Mouse (Mus musculus) intestine, embryonic 15.5 days (tissue): ENCODE data around the gene Chrng. TPM values are rescaled to one million over a fixed set of nuclear protein-coding genes. Genes with fewer than 3 reads are reported as not detected.

Experiments
- ATAC-seq: fragments of 200-750 bp; cut with Nextera tagmentation; 2 replicates; pipeline ENCODE4 v1.8.0; 2017; ENCODE audit warnings: moderate TSS enrichment, moderate library complexity
- H3K27ac ChIP-seq: fragments of 300-500 bp; sonication (generic); 2 replicates; pipeline ENCODE4 v1.5.1; 2015; ENCODE audit warnings: mild to moderate bottlenecking, inconsistent platforms
- H3K27me3 ChIP-seq: fragments of 300-500 bp; sonication (generic); replicated peaks from 2 replicates; pipeline ENCODE4 v1.6.1; 2015; ENCODE audit warnings: inconsistent platforms
- H3K36me3 ChIP-seq: fragments of 300-500 bp; sonication (generic); 2 replicates; pipeline ENCODE4 v1.6.1; 2015; ENCODE audit warnings: inconsistent platforms
- H3K4me1 ChIP-seq: fragments of 300-500 bp; sonication (generic); replicated peaks from 2 replicates; pipeline ENCODE4 v1.6.1; 2015; ENCODE audit warnings: inconsistent platforms
- H3K4me2 ChIP-seq: fragments of 300-500 bp; sonication (generic); replicated peaks from 2 replicates; pipeline ENCODE4 v1.6.1; 2015; ENCODE audit warnings: mild to moderate bottlenecking, inconsistent platforms
- H3K4me3 ChIP-seq: fragments of 300-500 bp; sonication (generic); replicated peaks from 2 replicates; pipeline ENCODE4 v1.5.1; 2015; ENCODE audit warnings: inconsistent platforms
- H3K9ac ChIP-seq: fragments of 300-500 bp; sonication (generic); 2 replicates; pipeline ENCODE4 v1.6.1; 2015; ENCODE audit warnings: inconsistent platforms
- H3K9me3 ChIP-seq: fragments of 300-500 bp; sonication (generic); 2 replicates; pipeline ENCODE4 v1.6.1; 2016; ENCODE audit warnings: inconsistent platforms
- WGBS: fragments of 180-500 bp; shearing (Covaris S2); methylation state at CpG from one replicate; pipeline ENCODE4 v1.1.7; 2015; 5-methylcytosine and 5-hydroxymethylcytosine counted together
- polyA plus RNA-seq: library from polyadenylated mRNA; unstranded; fragments of >200 nt; fragmentation: Nextera tagmentation; extraction: Ambion mirVana; gene quantifications from 2 replicates; pipeline ENCODE4 v1.2.1, GENCODE M21; 2015

Gene Chrng
- polyA plus RNA-seq, 1 experiment from 2014 or later, result 0.18 TPM

- Histone ChIP-seq H3K9ac (no peak overlapping the region), H3K27ac (no peak overlapping the region)
- WGBS, result 48% methylated on average over 8 of the region's 8 CpGs
Measured at GRCm38 (mm10) chr1:87239056-87239455, 34.6 kb downstream of the Chrng start.

GRCm38 (mm10) chr1:87243021-87243420 is 38.6 kb downstream of the Chrng start:
- Histone ChIP-seq H3K4me2 (no peak overlapping the region), H3K27me3 (no peaks in the 10 kb centered on the region), H3K36me3 (0 out of 2 replicates have a peak, but pooled peaks cover 8% of the 10 kb centered on the region), H3K4me1 (0 out of 2 replicates have a peak, but pooled peaks cover 3% of the 10 kb centered on the region), H3K4me3 (no peak overlapping the region), H3K27ac (no peak overlapping the region), H3K9me3 (no peaks in the 10 kb centered on the region), H3K9ac (no peak overlapping the region)
- no peak for ATAC-seq
- 92% methylated on average over 8 of the region's 8 CpGs for WGBS

More at GRCm38 (mm10) chr1:87239056-87239455, 34.6 kb downstream of the Chrng start:
- Histone ChIP-seq H3K36me3 (0 out of 2 replicates have a peak, but pooled peaks cover 8% of the 10 kb centered on the region), H3K27me3 (no peaks in the 10 kb centered on the region), H3K9me3 (no peaks in the 10 kb centered on the region), H3K4me1 (no peaks in the 10 kb centered on the region), H3K4me2 (no peak overlapping the region), H3K4me3 (no peak overlapping the region)
- no peak for ATAC-seq

- Histone ChIP-seq H3K4me1 (0 out of 2 replicates have a peak, but pooled peaks cover 3% of the 10 kb centered on the region), H3K4me3 (no peak overlapping the region), H3K9me3 (no peaks in the 10 kb centered on the region), H3K36me3 (no peaks in the 10 kb centered on the region), H3K27ac (no peak overlapping the region), H3K27me3 (no peaks in the 10 kb centered on the region), H3K9ac (no peak overlapping the region), H3K4me2 (no peak overlapping the region)
- WGBS, result 38% methylated on average over 1 of the region's 1 CpGs
- ATAC-seq, result no peak
Measured at GRCm38 (mm10) chr1:87245430-87245829, 41.0 kb downstream of the Chrng start.

- Histone ChIP-seq H3K4me1 (0 out of 2 replicates have a peak, but pooled peaks cover 3% of the 10 kb centered on the region), H3K36me3 (no peaks in the 10 kb centered on the region), H3K4me3 (no peak overlapping the region), H3K9ac (no peak overlapping the region), H3K27me3 (no peaks in the 10 kb centered on the region), H3K4me2 (peak overlapping the region; percentile 34; the same call in 1 of the 2 replicates), H3K9me3 (no peaks in the 10 kb centered on the region), H3K27ac (no peak overlapping the region)
- peak; percentile 90 for ATAC-seq
- WGBS, result 24% methylated on average over 22 of the region's 22 CpGs
Measured at GRCm38 (mm10) chr1:87245929-87246815, 41.7 kb downstream of the Chrng start.

- no peak overlapping the region for H3K27ac ChIP-seq
- H3K27me3 ChIP-seq, result no peaks in the 10 kb centered on the region
- H3K4me3 ChIP-seq, result no peak overlapping the region
- H3K9ac ChIP-seq, result no peak overlapping the region
- no peaks in the 10 kb centered on the region for H3K36me3 ChIP-seq
- 70% methylated on average over 5 of the region's 5 CpGs for WGBS
- H3K4me1 ChIP-seq, result no peaks in the 10 kb centered on the region
- ATAC-seq, result no peak
- no peaks in the 10 kb centered on the region for H3K9me3 ChIP-seq
- no peak overlapping the region for H3K4me2 ChIP-seq
Measured at GRCm38 (mm10) chr1:87252040-87252609, 47.7 kb downstream of the Chrng start.

GRCm38 (mm10) chr1:87255173-87255572 is 50.7 kb downstream of the Chrng start:
- no peaks in the 10 kb centered on the region for H3K36me3 ChIP-seq
- ATAC-seq, result no peak
- H3K9ac ChIP-seq, result no peak overlapping the region
- no peak overlapping the region for H3K27ac ChIP-seq
- H3K27me3 ChIP-seq, result peaks cover 21% of the 10 kb centered on the region
- H3K4me1 ChIP-seq, result no peaks in the 10 kb centered on the region
- no peaks in the 10 kb centered on the region for H3K9me3 ChIP-seq
- H3K4me2 ChIP-seq, result no peak overlapping the region
- H3K4me3 ChIP-seq, result no peak overlapping the region
- 58% methylated on average over 4 of the region's 4 CpGs for WGBS

GRCm38 (mm10) chr1:87257691-87258090 is 53.2 kb downstream of the Chrng start:
- H3K36me3 ChIP-seq, result no peaks in the 10 kb centered on the region
- no peak overlapping the region for H3K27ac ChIP-seq
- H3K27me3 ChIP-seq, result peaks cover 35% of the 10 kb centered on the region
- no peak for ATAC-seq
- no peak overlapping the region for H3K4me3 ChIP-seq
- no peak overlapping the region for H3K4me2 ChIP-seq
- no peaks in the 10 kb centered on the region for H3K4me1 ChIP-seq
- WGBS, result 17% methylated on average over 11 of the region's 11 CpGs
- H3K9me3 ChIP-seq, result no peaks in the 10 kb centered on the region
- no peak overlapping the region for H3K9ac ChIP-seq

- no peak overlapping the region for H3K4me2 ChIP-seq
- WGBS, result 11% methylated on average over 14 of the region's 14 CpGs
- no peaks in the 10 kb centered on the region for H3K36me3 ChIP-seq
- no peak for ATAC-seq
- no peak overlapping the region for H3K27ac ChIP-seq
- no peak overlapping the region for H3K9ac ChIP-seq
- H3K27me3 ChIP-seq, result peaks cover 42% of the 10 kb centered on the region
- H3K4me3 ChIP-seq, result no peak overlapping the region
- H3K9me3 ChIP-seq, result no peaks in the 10 kb centered on the region
- H3K4me1 ChIP-seq, result no peaks in the 10 kb centered on the region
Measured at GRCm38 (mm10) chr1:87258484-87258883, 54.0 kb downstream of the Chrng start.

GRCm38 (mm10) chr1:87259316-87259715 is 54.9 kb downstream of the Chrng start:
- no peak overlapping the region for H3K27ac ChIP-seq
- no peak overlapping the region for H3K4me2 ChIP-seq
- H3K36me3 ChIP-seq, result no peaks in the 10 kb centered on the region
- H3K9me3 ChIP-seq, result no peaks in the 10 kb centered on the region
- H3K27me3 ChIP-seq, result peaks cover 49% of the 10 kb centered on the region
- no peak for ATAC-seq
- H3K4me3 ChIP-seq, result no peak overlapping the region
- H3K9ac ChIP-seq, result no peak overlapping the region
- 68% methylated on average over 2 of the region's 2 CpGs for WGBS
- peaks cover 6% of the 10 kb centered on the region for H3K4me1 ChIP-seq

Other genes with a start within 250 kb of the Chrng start
- not detected in 2 replicates for gene Alppl2, start 114.7 kb upstream of the Chrng start, polyA plus RNA-seq
- 113 and 131 TPM in 2 replicates for gene Alpi, start 103.1 kb upstream of the Chrng start, polyA plus RNA-seq
- 0.11 TPM in 1 of 2 replicates, not detected in the other for gene Akp3, start 79.7 kb upstream of the Chrng start, polyA plus RNA-seq
- gene Ecel1, start 48.1 kb upstream of the Chrng start, polyA plus RNA-seq, result 2.4 and 2.5 TPM in 2 replicates
- not detected in 2 replicates for gene Prss56, start 21.3 kb upstream of the Chrng start, polyA plus RNA-seq
- not detected in 2 replicates for gene Chrnd, start 14.1 kb upstream of the Chrng start, polyA plus RNA-seq
- 169 and 170 TPM in 2 replicates for gene Eif4e2, start 9.3 kb downstream of the Chrng start, polyA plus RNA-seq
- gene Efhd1, start 59.7 kb downstream of the Chrng start, polyA plus RNA-seq, result 0.08 and 0.57 TPM in 2 replicates
- 46.8 and 47.5 TPM in 2 replicates for gene Gigyf2, start 122.3 kb downstream of the Chrng start, polyA plus RNA-seq
- 0.45 and 0.62 TPM in 2 replicates for gene Kcnj13, start 190.1 kb downstream of the Chrng start, polyA plus RNA-seq